Mouse (Mus musculus) heart, embryonic 15.5 days (tissue): ENCODE measurements at regions not wholly inside any gene's neighbourhood (a gene's known extent, or its start where the extent isn't known, plus 50 kb on each side); places are given as distances from the start of the nearest gene placed in this dataset.

Experiments used
- ATAC-seq: fragments of 200-750 bp; cut with Nextera tagmentation; replicated peaks from 2 replicates; pipeline ENCODE4 v1.8.0; 2017; ENCODE audit warnings: low read depth, moderate TSS enrichment; ENCODE audit not compliant: insufficient number of reproducible peaks, insufficient read depth, low FRiP score
- H3K27ac ChIP-seq: fragments of 300-500 bp; sonication (generic); 2 replicates; pipeline ENCODE4 v1.5.1; 2015; ENCODE audit warnings: mild to moderate bottlenecking, inconsistent platforms
- H3K27me3 ChIP-seq: fragments of 300-500 bp; sonication (generic); 2 replicates; pipeline ENCODE4 v1.6.1; 2015; ENCODE audit warnings: inconsistent platforms
- H3K36me3 ChIP-seq: fragments of 300-500 bp; sonication (generic); 2 replicates; pipeline ENCODE4 v1.6.1; 2015; ENCODE audit warnings: mild to moderate bottlenecking, inconsistent platforms
- H3K4me1 ChIP-seq: fragments of 300-500 bp; sonication (generic); replicated peaks from 2 replicates; pipeline ENCODE4 v1.6.1; 2015; ENCODE audit warnings: inconsistent platforms
- H3K4me2 ChIP-seq: fragments of 300-500 bp; sonication (generic); 2 replicates; pipeline ENCODE4 v1.6.1; 2015; ENCODE audit warnings: inconsistent platforms, mild to moderate bottlenecking, moderate library complexity
- H3K4me3 ChIP-seq: fragments of 300-500 bp; sonication (generic); 2 replicates; pipeline ENCODE4 v1.5.1; 2015; ENCODE audit warnings: mild to moderate bottlenecking, inconsistent platforms
- H3K9ac ChIP-seq: fragments of 300-500 bp; sonication (generic); 2 replicates; pipeline ENCODE4 v1.6.1; 2015; ENCODE audit warnings: mild to moderate bottlenecking, inconsistent platforms
- H3K9me3 ChIP-seq: fragments of 300-500 bp; sonication (generic); replicated peaks from 2 replicates; pipeline ENCODE4 v1.6.1; 2016; ENCODE audit warnings: inconsistent platforms
- WGBS: fragments of 180-500 bp; shearing (Covaris S2); methylation state at CpG from one replicate; pipeline ENCODE4 v1.1.7; 2015; ENCODE audit warnings: mixed read lengths; 5-methylcytosine and 5-hydroxymethylcytosine counted together

DNA sequence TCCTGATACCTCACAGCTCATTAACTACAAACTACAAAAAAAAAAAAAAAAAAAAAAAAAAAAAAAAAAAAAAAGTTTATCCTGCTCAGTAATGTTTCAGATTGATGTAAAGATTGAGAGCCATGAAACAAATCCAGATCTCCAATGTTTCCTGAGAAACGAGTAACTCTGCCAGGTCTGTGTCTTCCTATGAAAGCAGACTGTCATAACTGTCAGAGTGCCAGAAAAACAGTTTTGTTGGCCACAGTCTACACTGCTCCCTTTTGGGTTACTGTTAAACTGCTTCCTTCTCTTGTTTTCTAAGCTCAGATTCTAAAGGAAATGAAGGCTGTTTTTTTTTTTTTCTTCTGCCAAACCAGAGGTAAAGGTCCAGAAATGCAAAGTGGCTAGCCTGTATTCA is 144.6 kb upstream of the Vstm2b start:
- Histone ChIP-seq H3K9ac (no peak overlapping the region), H3K4me1 (no peaks in the 10 kb centered on the region), H3K4me2 (no peak overlapping the region), H3K4me3 (no peak overlapping the region), H3K36me3 (no peaks in the 10 kb centered on the region), H3K9me3 (no peaks in the 10 kb centered on the region), H3K27me3 (no peaks in the 10 kb centered on the region), H3K27ac (no peak overlapping the region)
- WGBS: 39% methylated on average over 1 of the region's 1 CpGs
- ATAC-seq: no peak

- H3K9me3 ChIP-seq: no peaks in the 10 kb centered on the region
- no peak overlapping the region for H3K27ac ChIP-seq
- no peak overlapping the region for H3K4me2 ChIP-seq
- no peaks in the 10 kb centered on the region for H3K36me3 ChIP-seq
- H3K4me3 ChIP-seq: no peak overlapping the region
- no peaks in the 10 kb centered on the region for H3K4me1 ChIP-seq
- 3% methylated on average over 5 of the region's 5 CpGs for WGBS
- H3K9ac ChIP-seq: no peak overlapping the region
- ATAC-seq: no peak
- H3K27me3 ChIP-seq: no peaks in the 10 kb centered on the region
Observed at GRCm38 (mm10) chr7:40762520-40762919, 135.6 kb upstream of the Vstm2b start.

DNA sequence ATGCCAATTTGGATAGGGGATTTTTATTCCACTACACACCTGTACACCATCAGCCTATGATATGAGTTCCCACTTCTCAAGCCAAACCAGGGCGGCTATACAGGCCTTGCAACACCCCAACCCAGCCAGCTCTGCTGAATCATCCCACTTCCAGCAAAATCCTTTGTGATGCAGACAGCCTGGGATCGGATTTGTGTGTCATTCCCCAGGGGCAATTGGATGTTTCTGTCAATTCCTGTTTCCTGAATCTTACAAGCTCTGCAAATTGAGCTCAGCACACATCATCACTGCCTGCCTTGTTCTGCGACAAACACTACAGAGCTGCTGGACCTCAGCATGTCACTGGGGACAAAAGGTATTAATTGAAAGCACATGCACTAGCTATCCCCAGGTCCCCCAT is 132.0 kb upstream of the Vstm2b start:
- Histone ChIP-seq H3K27ac (no peak overlapping the region), H3K4me3 (no peak overlapping the region), H3K4me1 (no peaks in the 10 kb centered on the region), H3K27me3 (no peaks in the 10 kb centered on the region), H3K9ac (no peak overlapping the region), H3K9me3 (no peaks in the 10 kb centered on the region), H3K36me3 (no peaks in the 10 kb centered on the region), H3K4me2 (no peak overlapping the region)
- 46% methylated on average over 3 of the region's 3 CpGs for WGBS
- ATAC-seq: no peak

GRCm38 (mm10) chr7:40776220-40776619 is 121.9 kb upstream of the Vstm2b start:
- 23% methylated on average over 4 of the region's 4 CpGs for WGBS
- no peaks in the 10 kb centered on the region for H3K4me1 ChIP-seq
- no peak for ATAC-seq

DNA sequence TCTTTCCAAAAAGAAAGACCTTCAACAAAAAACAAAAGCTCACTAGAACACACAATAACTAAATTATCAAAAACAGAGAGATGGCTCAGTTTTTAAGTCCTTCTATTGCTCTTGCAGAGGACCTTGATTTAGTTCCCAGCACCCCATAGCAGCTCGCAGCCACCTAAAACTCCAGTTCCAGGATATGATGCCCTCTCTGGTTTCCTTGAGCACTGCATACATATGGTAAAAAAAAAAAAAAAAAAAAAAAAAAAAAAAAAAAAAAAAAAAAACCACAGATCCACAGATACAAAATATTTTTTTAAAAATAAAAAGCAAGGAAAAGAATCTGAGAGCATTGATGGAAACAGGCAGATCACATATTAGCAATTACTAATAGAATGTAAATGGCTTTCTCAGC is 113.2 kb upstream of the Vstm2b start:
- Histone ChIP-seq H3K4me2 (no peak overlapping the region), H3K36me3 (no peaks in the 10 kb centered on the region), H3K4me3 (no peak overlapping the region), H3K27ac (no peak overlapping the region), H3K9ac (no peak overlapping the region), H3K9me3 (no peaks in the 10 kb centered on the region), H3K4me1 (no peaks in the 10 kb centered on the region), H3K27me3 (no peaks in the 10 kb centered on the region)
- 73% methylated on average over 1 of the region's 1 CpGs for WGBS
- ATAC-seq: no peak

More at GRCm38 (mm10) chr7:40776220-40776619, 121.9 kb upstream of the Vstm2b start:
- H3K9me3 ChIP-seq: no peaks in the 10 kb centered on the region
- no peaks in the 10 kb centered on the region for H3K36me3 ChIP-seq
- H3K27me3 ChIP-seq: no peaks in the 10 kb centered on the region
- no peak overlapping the region for H3K4me3 ChIP-seq
- no peak overlapping the region for H3K27ac ChIP-seq
- no peak overlapping the region for H3K9ac ChIP-seq
- no peak overlapping the region for H3K4me2 ChIP-seq

- H3K9ac ChIP-seq: no peak overlapping the region
- 77% methylated on average over 2 of the region's 2 CpGs for WGBS
- no peak overlapping the region for H3K4me2 ChIP-seq
Observed at GRCm38 (mm10) chr7:40786758-40787157, 111.4 kb upstream of the Vstm2b start.

GRCm38 (mm10) chr7:40788486-40788885 is 109.6 kb upstream of the Vstm2b start:
- no peaks in the 10 kb centered on the region for H3K9me3 ChIP-seq
- ATAC-seq: no peak
- no peak overlapping the region for H3K9ac ChIP-seq
- H3K4me2 ChIP-seq: no peak overlapping the region
- H3K27me3 ChIP-seq: no peaks in the 10 kb centered on the region
- H3K4me3 ChIP-seq: no peak overlapping the region
- H3K36me3 ChIP-seq: no peaks in the 10 kb centered on the region
- no peaks in the 10 kb centered on the region for H3K4me1 ChIP-seq
- no peak overlapping the region for H3K27ac ChIP-seq
- 81% methylated on average over 2 of the region's 2 CpGs for WGBS

More at GRCm38 (mm10) chr7:40786758-40787157, 111.4 kb upstream of the Vstm2b start:
- Histone ChIP-seq H3K4me1 (no peaks in the 10 kb centered on the region), H3K4me3 (no peak overlapping the region), H3K27ac (no peak overlapping the region), H3K9me3 (no peaks in the 10 kb centered on the region), H3K27me3 (no peaks in the 10 kb centered on the region), H3K36me3 (no peaks in the 10 kb centered on the region)
- no peak for ATAC-seq

DNA sequence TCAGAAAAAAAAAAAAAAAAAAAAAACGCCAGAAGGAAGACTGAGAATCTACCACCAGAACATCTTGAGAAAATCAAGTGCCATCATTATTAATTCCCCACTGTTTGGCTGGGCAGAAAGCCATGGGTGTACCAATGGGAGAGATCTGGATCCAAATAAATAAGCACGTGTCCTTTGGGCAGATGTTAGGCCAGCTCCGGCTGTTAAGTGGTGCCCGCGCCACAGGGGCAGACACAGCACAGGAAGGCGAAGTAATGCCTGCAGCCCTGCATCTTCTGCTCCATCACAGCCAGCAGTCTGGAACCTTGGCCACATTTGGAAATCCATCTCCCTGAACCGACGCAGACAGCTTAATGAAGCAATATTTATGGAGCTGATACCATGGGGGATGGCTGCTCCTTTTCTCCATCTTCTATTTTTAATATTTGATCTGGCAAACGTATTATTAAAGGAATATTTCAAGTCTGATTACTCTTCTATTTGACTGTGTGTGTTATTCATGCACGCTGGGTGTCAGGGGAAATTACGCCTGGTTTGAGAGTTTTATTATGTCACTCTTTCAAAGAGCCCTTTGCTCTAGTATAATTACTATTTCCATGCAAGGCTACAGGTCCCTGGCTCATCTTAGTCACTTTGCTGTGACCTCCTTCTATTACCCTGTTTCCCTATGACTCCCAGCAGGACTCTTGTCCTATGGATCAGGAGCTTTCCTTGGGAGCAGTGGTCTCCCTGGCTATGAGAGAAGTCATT is 103.5 kb upstream of the Vstm2b start:
- H3K27me3 ChIP-seq: no peaks in the 10 kb centered on the region
- H3K9me3 ChIP-seq: no peaks in the 10 kb centered on the region
- H3K4me3 ChIP-seq: no peak overlapping the region
- no peak overlapping the region for H3K9ac ChIP-seq
- WGBS: 75% methylated on average over 11 of the region's 11 CpGs
- no peak overlapping the region for H3K27ac ChIP-seq
- H3K4me1 ChIP-seq: no peaks in the 10 kb centered on the region
- no peaks in the 10 kb centered on the region for H3K36me3 ChIP-seq
- no peak overlapping the region for H3K4me2 ChIP-seq
- no peak for ATAC-seq

- H3K27ac ChIP-seq: no peak overlapping the region
- no peaks in the 10 kb centered on the region for H3K36me3 ChIP-seq
- H3K4me3 ChIP-seq: no peak overlapping the region
- no peak for ATAC-seq
- H3K4me1 ChIP-seq: no peaks in the 10 kb centered on the region
- no peak overlapping the region for H3K9ac ChIP-seq
- H3K4me2 ChIP-seq: no peak overlapping the region
- no peaks in the 10 kb centered on the region for H3K27me3 ChIP-seq
- WGBS: 57% methylated on average over 7 of the region's 7 CpGs
- H3K9me3 ChIP-seq: no peaks in the 10 kb centered on the region
Observed at GRCm38 (mm10) chr7:40799794-40800193, 98.3 kb upstream of the Vstm2b start.

DNA sequence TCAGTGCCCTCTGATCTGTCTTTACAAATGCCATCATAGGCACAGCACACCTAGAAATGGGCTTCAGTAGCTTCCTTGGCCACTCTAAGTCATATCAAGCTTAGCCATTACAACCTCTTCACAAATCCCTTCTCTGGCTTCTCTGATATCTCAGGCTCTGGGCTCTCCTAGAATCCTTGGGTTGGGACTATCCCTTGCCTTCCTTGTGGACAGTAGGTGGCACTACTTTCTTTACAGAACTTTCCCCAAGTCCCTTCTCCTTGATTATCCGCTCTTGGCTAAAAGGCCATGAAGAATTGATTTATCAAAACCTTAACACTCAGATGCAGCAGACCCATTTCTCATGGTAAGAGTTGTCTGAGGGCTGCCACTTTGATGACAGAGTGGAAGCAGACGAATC is 96.8 kb upstream of the Vstm2b start:
- Histone ChIP-seq H3K4me2 (no peak overlapping the region), H3K4me3 (no peak overlapping the region), H3K27ac (no peak overlapping the region), H3K4me1 (no peaks in the 10 kb centered on the region), H3K36me3 (no peaks in the 10 kb centered on the region), H3K27me3 (no peaks in the 10 kb centered on the region), H3K9ac (no peak overlapping the region), H3K9me3 (no peaks in the 10 kb centered on the region)
- 41% methylated on average over 2 of the region's 2 CpGs for WGBS
- ATAC-seq: no peak

DNA sequence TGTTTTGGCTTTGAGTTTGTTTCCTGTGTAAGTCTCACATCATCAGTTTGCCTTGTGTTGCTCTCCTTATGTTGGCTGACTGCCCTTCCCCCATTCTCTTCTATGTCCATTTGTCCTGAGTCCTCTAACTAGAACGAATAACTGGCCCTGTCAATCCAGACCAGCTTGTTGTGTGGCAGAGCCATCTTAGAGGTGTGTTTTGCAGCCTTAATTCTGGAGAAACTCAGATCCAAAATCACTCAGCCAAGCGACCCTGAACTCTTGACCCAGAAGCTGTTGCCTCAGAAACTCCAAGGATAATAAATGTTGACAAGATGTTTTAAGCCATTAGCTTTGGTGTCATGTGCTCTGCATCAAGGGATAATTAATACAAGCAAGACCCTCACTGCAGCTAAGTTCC is 92.9 kb upstream of the Vstm2b start:
- H3K4me2 ChIP-seq: no peak overlapping the region
- no peaks in the 10 kb centered on the region for H3K9me3 ChIP-seq
- no peak overlapping the region for H3K4me3 ChIP-seq
- no peak overlapping the region for H3K9ac ChIP-seq
- H3K27ac ChIP-seq: no peak overlapping the region
- no peaks in the 10 kb centered on the region for H3K4me1 ChIP-seq
- WGBS: 43% methylated on average over 2 of the region's 2 CpGs
- ATAC-seq: no peak
- no peaks in the 10 kb centered on the region for H3K27me3 ChIP-seq
- no peaks in the 10 kb centered on the region for H3K36me3 ChIP-seq

- Histone ChIP-seq H3K27ac (no peak overlapping the region), H3K4me3 (no peak overlapping the region), H3K27me3 (no peaks in the 10 kb centered on the region), H3K4me1 (no peaks in the 10 kb centered on the region), H3K4me2 (no peak overlapping the region), H3K36me3 (no peaks in the 10 kb centered on the region), H3K9me3 (no peaks in the 10 kb centered on the region), H3K9ac (no peak overlapping the region)
- ATAC-seq: no peak
- 59% methylated on average over 4 of the region's 4 CpGs for WGBS
Observed at GRCm38 (mm10) chr7:40805866-40806265, 92.3 kb upstream of the Vstm2b start.
